Mouse (Mus musculus) liver, adult 2 months (tissue): Measurements from ENCODE around the gene Robo2.

Experiments used
- CTCF ChIP-seq: fragments of 200-500 bp; IDR thresholded peaks from 2 replicates; pipeline ENCODE4 v1.5.1; 2011; ENCODE audit warnings: low read depth, low read length, control low read depth
- POLR2A ChIP-seq: fragments of 200-500 bp; IDR thresholded peaks from 2 replicates; pipeline ENCODE4 v1.6.1; 2011; ENCODE audit warnings: low read length, control low read depth; ENCODE audit not compliant: insufficient read depth; ENCODE audit errors: extremely low read depth

- TF ChIP-seq CTCF (no peak), POLR2A (no peak)
Observed at GRCm38 (mm10) chr16:73939423-73940210, 472.0 kb downstream of the Robo2 start.
